Mouse (Mus musculus) natural killer cell, adult 2 months (primary cell): Measurements from ENCODE around the gene Clns1a.
A peak's percentile ranks its signal among the peaks of the same experiment; 100 is the strongest.

ENCODE experiments used
- DNase-seq, 2 experiments: peaks; one replicate each; pipeline ENCODE4 v3.0.0; 2022; ENCODE audit warnings: low spot score in 2 of 2

The Clns1a gene

DNA sequence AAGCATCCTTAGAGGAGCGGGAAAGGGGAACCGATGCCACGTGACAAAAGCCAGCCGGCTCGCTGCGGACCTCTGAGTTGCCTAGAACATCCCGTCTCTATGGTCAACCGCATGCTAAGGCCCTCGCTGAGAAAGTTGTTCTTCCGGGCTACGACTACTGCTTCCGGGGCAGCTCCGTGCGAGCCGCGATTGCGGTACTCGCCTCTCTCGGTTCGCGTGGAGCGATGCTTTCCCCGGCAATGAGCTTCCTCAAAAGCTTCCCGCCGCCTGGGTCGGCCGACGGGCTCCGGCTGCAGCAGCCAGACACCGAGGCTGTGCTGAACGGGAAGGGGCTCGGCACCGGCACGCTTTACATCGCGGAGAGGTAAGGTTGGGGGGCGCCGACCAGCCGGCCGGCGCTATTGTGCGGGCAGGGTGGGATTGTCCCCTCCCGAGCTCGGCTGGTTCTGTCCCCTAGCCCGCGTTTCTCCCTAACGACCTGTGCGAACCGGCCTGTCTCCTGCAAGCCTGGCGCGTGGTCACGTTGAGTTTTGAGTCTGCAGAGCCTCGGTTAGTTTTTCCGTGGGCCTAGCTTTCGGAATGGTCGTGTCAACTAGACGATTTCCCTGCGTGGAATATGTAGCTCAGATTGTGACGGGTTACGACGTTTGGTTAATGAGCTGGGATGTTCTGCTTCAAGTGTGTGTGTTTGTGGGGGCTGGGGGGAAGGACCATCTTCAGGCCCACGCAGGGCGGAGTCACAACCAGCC lies at the start of gene Clns1a:
Gene Clns1a, plus strand, starts transcription at position 129 of the 749 bp plus-strand sequence.
- DNase-seq = peak; percentile 85 to 92

DNA sequence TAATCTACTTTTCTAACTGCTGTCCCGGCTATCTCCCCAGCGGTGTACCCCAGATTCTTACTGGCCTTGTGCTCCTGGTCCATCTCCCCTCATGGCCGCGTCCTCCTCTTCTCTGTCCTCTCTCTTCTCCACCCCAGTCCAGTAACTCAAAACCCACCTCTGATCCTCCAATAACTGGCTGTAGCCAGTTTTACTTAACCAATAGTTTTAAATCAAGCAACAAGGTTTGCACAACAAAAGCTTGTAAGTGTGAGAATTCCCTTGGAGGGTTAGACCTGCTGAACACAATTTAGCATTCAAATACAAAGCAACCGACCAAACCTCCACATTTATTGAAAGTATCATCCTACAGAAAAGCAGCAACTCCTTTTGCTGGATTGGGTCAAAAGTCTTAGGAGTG lies 48.8 kb upstream of the Clns1a start:
- no peak for DNase-seq

- DNase-seq = no peak
Observed at GRCm38 (mm10) chr7:97650729-97651128, 45.7 kb upstream of the Clns1a start.

DNA sequence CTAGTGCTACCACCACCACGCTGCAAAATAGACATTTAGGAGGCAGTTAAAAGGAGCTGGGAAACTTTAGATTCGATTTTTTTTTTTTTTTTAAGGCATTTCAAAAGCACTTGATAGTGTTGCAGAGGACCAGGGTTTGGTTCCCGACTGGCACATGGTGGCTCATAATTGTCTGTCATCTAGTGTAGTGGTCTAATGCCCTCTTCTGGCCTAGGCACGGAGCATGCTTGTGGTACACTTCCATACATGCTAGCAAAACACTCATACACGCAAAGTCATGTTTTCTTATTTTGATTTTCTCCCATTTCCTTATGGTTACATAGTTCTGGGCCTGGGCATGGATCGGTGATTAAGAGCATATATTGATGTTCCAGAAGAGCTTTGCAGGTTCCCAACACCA lies 40.3 kb upstream of the Clns1a start:
- no peak for DNase-seq

- no peak for DNase-seq
Observed at GRCm38 (mm10) chr7:97661634-97662033, 34.8 kb upstream of the Clns1a start.

DNA sequence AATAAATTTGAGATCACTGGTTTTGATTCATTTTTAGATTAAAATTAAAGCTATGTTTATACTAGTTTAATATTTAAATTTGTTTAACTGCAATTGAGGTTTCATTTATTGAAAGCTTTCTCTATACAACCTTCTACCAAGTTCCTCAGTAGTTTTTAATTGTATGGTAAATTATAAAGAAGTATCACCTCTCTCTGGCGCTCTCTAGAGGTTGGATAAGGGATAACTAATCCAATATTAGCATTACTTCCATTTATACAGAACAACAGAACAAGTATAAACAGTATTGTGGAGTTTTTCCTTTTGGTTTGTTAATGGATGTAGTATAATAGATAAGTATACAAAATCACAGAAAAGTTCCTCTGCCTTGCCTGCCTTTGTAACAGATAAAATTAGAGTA lies 17.2 kb upstream of the Clns1a start:
- no peak for DNase-seq

DNA sequence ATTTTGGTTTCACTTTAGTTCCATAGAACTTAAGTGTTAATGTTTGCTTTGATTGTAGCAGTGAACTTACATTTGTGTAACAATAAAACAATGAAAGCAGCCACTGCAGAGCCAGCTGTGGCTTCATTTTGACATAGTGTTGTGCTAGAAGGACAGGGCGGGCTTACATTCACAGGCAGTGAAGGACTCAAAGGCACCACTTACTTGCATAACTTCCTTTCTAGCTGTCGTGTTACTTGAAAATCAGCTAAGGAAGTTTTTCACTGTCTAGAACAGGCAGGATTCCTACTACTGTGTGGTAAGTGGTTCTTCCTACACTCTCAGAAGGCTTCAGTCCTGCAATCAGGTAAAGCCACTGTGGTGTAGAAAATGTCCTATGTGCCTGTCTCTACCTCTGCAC lies 8.6 kb upstream of the Clns1a start:
- DNase-seq = no peak

DNA sequence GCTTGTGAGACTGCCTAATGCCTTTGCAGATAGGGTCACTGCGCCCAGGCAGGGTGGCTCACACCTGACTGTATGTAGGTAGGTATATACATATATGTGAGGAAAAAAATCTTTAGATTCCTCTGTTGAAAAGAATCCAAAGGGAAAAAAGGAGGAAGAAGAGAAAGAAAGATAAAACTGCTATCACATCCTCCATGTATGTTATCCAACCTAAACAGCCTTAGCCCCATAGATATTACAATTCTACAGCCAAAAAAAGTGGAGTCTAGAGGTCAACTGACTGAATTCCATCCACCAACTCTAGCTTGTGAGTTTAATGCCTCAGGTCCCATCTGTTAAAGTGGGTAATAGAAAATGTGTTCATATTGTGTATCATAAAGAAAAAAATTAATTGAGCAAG lies 993 bp upstream of the Clns1a start:
- no peak for DNase-seq

DNA sequence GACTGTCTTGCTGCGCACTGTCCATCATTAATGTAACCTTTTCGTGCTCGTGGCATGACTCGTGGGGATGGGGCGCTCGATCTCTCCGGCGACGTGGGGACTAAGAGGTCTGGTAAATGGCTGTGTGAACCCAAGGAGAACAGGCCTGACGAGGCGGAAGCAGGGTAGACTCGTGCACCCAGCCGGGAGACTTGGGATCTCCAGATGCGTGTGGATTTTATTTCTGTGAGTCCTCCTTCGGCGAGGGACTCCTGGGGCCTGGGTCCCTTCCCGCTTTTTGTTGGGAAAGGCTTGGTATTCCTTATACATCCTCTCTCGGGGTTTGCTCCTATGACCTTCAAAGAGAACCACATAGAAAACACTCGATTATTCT lies 315 bp upstream of the Clns1a start:
- no peak for DNase-seq

DNA sequence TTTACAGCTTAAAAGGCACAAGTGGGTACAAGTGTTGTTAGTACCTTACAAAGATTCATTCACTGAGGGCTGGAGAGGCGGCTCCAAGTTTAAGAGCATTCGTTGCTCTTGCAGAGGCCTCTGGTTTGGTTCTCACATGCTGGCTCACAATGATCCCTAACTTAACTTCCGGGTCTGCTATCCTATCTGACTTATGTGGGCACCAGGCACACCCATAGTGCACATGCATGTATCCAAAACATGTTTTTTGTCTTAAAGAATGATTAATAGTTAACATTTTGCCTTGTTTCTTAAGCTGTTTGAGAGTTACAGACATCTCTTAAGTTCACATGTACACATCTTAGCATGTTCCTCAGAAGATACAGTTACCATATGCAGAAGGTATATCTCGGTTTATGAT lies 3.7 kb downstream of the Clns1a start:
- no peak for DNase-seq

GRCm38 (mm10) chr7:97701106-97701505 lies 4.7 kb downstream of the Clns1a start:
- DNase-seq = no peak

- no peak for DNase-seq
Observed at GRCm38 (mm10) chr7:97707123-97707522, 10.7 kb downstream of the Clns1a start.

GRCm38 (mm10) chr7:97707809-97708208 lies 11.4 kb downstream of the Clns1a start:
- DNase-seq = no peak

DNA sequence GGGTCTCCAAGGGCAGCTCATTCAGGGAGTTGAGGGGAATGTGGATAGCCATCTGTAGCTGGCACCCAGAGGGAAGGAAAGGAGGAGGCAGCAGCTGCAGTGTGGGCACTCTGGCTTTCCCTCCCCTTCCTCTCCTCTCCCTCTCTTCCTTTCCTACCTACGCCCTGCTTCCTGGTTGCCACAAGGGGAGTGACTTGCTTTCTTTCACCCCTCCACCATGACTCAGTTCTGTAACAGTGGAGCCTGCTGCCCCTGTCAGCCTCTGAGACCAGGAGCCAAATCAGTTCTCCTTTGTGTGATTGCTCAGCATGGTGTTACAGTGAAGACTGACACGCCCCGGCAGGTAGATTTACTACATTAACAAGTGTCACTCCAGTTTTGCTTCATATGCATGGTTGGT lies 12.8 kb downstream of the Clns1a start:
- no peak for DNase-seq

DNA sequence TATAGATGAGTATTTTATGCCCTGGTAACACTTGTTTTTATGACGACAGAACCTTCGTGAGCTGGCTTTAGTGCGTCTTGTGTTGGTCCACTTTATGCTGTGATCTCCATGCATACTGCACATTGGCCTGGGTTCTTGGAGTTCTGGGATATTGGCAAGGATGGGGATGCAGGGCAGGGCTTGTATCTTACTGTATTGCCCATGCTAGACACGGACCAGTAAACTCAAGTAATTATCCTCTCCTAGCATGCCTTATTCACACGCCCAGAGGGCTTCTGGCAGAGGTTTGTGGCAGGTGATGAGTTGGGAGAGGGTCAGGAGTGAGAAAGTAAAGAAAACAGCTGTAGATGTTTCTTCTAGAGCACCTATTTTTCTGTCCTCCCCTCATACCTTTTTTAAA lies 18.2 kb downstream of the Clns1a start:
- no peak for DNase-seq

GRCm38 (mm10) chr7:97717326-97717725 lies 20.9 kb downstream of the Clns1a start:
- no peak for DNase-seq

GRCm38 (mm10) chr7:97719078-97719477 lies 22.6 kb downstream of the Clns1a start:
- no peak for DNase-seq

DNA sequence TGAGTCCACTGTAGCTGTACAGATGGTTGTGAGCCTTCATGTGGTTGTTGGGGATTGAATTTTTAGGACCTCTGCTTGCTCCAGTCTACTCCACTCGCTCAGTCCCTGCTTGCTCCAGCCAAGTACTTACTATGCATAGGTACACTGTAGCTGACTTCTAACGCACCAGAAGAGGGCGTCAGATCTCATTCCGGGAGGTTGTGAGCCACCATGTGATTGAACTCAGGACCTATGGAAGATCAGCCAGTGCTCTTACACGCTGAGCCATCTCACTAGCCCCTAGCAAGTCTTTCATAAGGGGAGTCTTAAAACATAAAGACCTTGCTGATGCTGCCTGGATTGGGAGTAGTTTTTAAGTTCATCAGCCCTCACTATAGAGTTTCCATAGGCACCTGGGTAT lies 23.7 kb downstream of the Clns1a start:
- DNase-seq = no peak

DNA sequence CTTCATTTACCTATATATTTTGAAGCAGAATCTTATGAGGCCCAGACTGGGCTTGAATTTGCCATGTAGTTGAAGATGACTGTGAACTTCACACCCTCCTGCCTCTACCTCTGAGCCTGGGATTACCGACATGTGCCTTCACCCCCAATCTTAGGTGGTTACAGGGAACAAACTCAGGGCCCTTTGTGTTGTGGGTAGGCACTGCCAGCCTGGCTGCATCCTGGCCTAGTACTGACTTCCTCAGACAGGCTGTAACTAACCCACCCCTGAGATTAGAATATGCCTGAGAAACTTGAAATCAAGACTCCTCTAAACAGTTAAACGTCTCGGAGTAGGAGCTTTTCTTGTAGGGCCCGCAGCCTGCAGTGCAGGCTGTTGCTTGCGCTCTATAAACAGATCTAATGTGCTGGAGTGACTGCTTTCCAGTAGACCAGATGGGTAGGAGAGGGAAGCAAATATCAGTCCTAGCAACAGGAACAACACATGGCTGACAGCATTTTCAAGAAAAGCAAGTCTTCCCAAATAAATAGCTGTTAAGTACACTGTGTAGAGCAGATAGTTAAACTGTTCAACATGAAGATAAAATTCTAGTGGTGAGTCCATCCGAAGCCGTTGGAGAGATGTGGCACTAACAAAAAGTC lies 26.0 kb downstream of the Clns1a start:
- DNase-seq = no peak

GRCm38 (mm10) chr7:97723646-97724538 lies 27.5 kb downstream of the Clns1a start:
- no peak for DNase-seq

GRCm38 (mm10) chr7:97725401-97725800 lies 29.0 kb downstream of the Clns1a start:
- no peak for DNase-seq

GRCm38 (mm10) chr7:97726080-97726479 lies 29.6 kb downstream of the Clns1a start:
- no peak for DNase-seq

DNA sequence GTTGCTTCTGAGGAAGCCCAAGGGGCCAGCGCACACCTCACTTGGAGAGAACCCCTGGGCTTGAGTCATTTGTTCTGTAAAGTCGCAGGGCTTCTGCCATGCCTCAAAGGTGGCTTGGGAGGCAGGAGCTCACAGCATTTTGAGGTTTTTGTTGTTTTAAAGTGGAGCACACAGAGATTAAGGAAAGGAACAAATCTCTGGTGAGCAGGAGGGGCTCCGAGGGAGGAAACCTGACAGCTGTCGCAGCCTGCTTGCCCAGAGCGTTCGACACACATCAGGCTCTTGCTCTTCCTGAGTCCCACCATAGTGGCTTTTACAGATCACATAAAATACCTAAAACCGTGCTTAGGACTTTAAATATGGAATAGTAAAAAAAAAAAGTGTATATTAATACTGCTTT lies 30.3 kb downstream of the Clns1a start:
- DNase-seq = no peak
